Mouse (Mus musculus) myocyte (in vitro differentiated cells): ENCODE data around the gene Rasl11a.

Source experiments
- CEBPB ChIP-seq: IDR thresholded peaks from 2 replicates; pipeline ENCODE4 v1.6.1; 2011; ENCODE audit warnings: mild to moderate bottlenecking, moderate library complexity; ENCODE audit not compliant: poor library complexity, insufficient read depth, severe bottlenecking
- E2F4 ChIP-seq: IDR thresholded peaks from one replicate; pipeline ENCODE4 v1.6.1; 2011; ENCODE audit warnings: mild to moderate bottlenecking, control low read depth, moderate library complexity; ENCODE audit not compliant: insufficient read depth
- MAX ChIP-seq: IDR thresholded peaks from one replicate; pipeline ENCODE4 v1.6.1; 2011; ENCODE audit warnings: low read depth, mild to moderate bottlenecking, control low read depth
- MYOD1 ChIP-seq, 3 experiments: IDR thresholded peaks; one replicate each; pipeline ENCODE4 v1.6.1; 2011; ENCODE audit warnings: control low read depth in 2 of 3, low read depth in 2 of 3, mild to moderate bottlenecking in 2 of 3, moderate library complexity in 1 of 3; ENCODE audit not compliant: insufficient read length in 2 of 3, control insufficient read depth in 1 of 3
- POLR2A ChIP-seq: IDR thresholded peaks from one replicate; pipeline ENCODE4 v1.6.1; 2011; ENCODE audit warnings: low read depth, mild to moderate bottlenecking, control low read depth, moderate library complexity; ENCODE audit not compliant: insufficient read length
- POLR2AphosphoS2 ChIP-seq: IDR thresholded peaks from one replicate; pipeline ENCODE4 v1.6.1; 2011; ENCODE audit warnings: low read depth, control low read depth; ENCODE audit not compliant: insufficient read length
- REST ChIP-seq: IDR thresholded peaks from one replicate; pipeline ENCODE4 v1.6.1; 2011; ENCODE audit warnings: mild to moderate bottlenecking, control low read depth, moderate library complexity; ENCODE audit not compliant: insufficient read depth, insufficient read length
- SRF ChIP-seq: IDR thresholded peaks from one replicate; pipeline ENCODE4 v1.6.1; 2011; ENCODE audit warnings: low read depth; ENCODE audit not compliant: control insufficient read depth, insufficient read length
- TCF12 ChIP-seq: IDR thresholded peaks from one replicate; pipeline ENCODE4 v1.6.1; 2011; ENCODE audit warnings: mild to moderate bottlenecking, control low read depth; ENCODE audit not compliant: poor library complexity, insufficient read depth, severe bottlenecking
- TCF3 ChIP-seq: IDR thresholded peaks from one replicate; pipeline ENCODE4 v1.6.1; 2011; ENCODE audit warnings: low read depth, control low read depth; ENCODE audit not compliant: insufficient read length
- USF1 ChIP-seq: IDR thresholded peaks from one replicate; pipeline ENCODE4 v1.6.1; 2011; ENCODE audit warnings: low read depth, mild to moderate bottlenecking, control low read depth, moderate library complexity

GRCm38 (mm10) chr5:146857620-146858019, 12.7 kb downstream of the Rasl11a start:
- TF ChIP-seq E2F4 (no peak), MYOD1 (IDR thresholded peaks at IDR 0.05; ENCODE audit: control insufficient read depth in 1 of 3, insufficient read length in 2 of 3, low read depth in 2 of 3) (no peak), USF1 (no peak), POLR2A (no peak), REST (no peak), TCF12 (no peak), CEBPB (no peak), MAX (no peak), POLR2AphosphoS2 (no peak), SRF (no peak), TCF3 (no peak)
